Mouse (Mus musculus) heart, embryonic 12.5 days (tissue): ENCODE measurements around the gene Stx12. TPM values are rescaled to one million over a fixed set of nuclear protein-coding genes. Genes with fewer than 3 reads are reported as not detected.
A peak's percentile ranks its signal among the peaks of the same experiment; 100 is the strongest.

Experiments
- ATAC-seq: fragments of 200-750 bp; cut with Nextera tagmentation; 2 replicates; pipeline ENCODE4 v1.8.0; 2017; ENCODE audit warnings: moderate TSS enrichment, moderate library complexity; ENCODE audit not compliant: insufficient number of reproducible peaks, low FRiP score
- H3K27ac ChIP-seq: fragments of 300-500 bp; sonication (generic); 2 replicates; pipeline ENCODE4 v1.5.1; 2016; ENCODE audit warnings: mild to moderate bottlenecking, moderate library complexity; ENCODE audit not compliant: poor library complexity, severe bottlenecking
- H3K27me3 ChIP-seq: fragments of 300-500 bp; sonication (generic); replicated peaks from 2 replicates; pipeline ENCODE4 v1.6.1; 2016; ENCODE audit warnings: mild to moderate bottlenecking, moderate library complexity
- H3K36me3 ChIP-seq: fragments of 300-500 bp; sonication (generic); 2 replicates; pipeline ENCODE4 v1.6.1; 2016; ENCODE audit warnings: mild to moderate bottlenecking, moderate library complexity
- H3K4me1 ChIP-seq: fragments of 300-500 bp; sonication (generic); replicated peaks from 2 replicates; pipeline ENCODE4 v1.6.1; 2016; ENCODE audit warnings: mild to moderate bottlenecking
- H3K4me2 ChIP-seq: fragments of 300-500 bp; sonication (generic); 2 replicates; pipeline ENCODE4 v1.6.1; 2016; ENCODE audit warnings: mild to moderate bottlenecking, moderate library complexity
- H3K4me3 ChIP-seq: fragments of 300-500 bp; sonication (generic); 2 replicates; pipeline ENCODE4 v1.5.1; 2016; ENCODE audit warnings: mild to moderate bottlenecking
- H3K9ac ChIP-seq: fragments of 300-500 bp; sonication (generic); 2 replicates; pipeline ENCODE4 v1.6.1; 2016; ENCODE audit warnings: mild to moderate bottlenecking, moderate library complexity
- H3K9me3 ChIP-seq: fragments of 300-500 bp; sonication (generic); replicated peaks from 2 replicates; pipeline ENCODE4 v1.6.1; 2016; ENCODE audit warnings: mild to moderate bottlenecking, moderate library complexity
- WGBS: fragments of 180-500 bp; shearing (Covaris S2); methylation state at CpG from one replicate; pipeline ENCODE4 v1.1.7; 2016; 5-methylcytosine and 5-hydroxymethylcytosine counted together
- polyA plus RNA-seq: library from polyadenylated mRNA; unstranded; fragments of >200 nt; fragmentation: Nextera tagmentation; extraction: Ambion mirVana; gene quantifications from 2 replicates; pipeline ENCODE4 v1.2.1, GENCODE M21; 2016

The Stx12 gene
- polyA plus RNA-seq, 1 experiment from 2014 or later = 60.9 TPM

DNA sequence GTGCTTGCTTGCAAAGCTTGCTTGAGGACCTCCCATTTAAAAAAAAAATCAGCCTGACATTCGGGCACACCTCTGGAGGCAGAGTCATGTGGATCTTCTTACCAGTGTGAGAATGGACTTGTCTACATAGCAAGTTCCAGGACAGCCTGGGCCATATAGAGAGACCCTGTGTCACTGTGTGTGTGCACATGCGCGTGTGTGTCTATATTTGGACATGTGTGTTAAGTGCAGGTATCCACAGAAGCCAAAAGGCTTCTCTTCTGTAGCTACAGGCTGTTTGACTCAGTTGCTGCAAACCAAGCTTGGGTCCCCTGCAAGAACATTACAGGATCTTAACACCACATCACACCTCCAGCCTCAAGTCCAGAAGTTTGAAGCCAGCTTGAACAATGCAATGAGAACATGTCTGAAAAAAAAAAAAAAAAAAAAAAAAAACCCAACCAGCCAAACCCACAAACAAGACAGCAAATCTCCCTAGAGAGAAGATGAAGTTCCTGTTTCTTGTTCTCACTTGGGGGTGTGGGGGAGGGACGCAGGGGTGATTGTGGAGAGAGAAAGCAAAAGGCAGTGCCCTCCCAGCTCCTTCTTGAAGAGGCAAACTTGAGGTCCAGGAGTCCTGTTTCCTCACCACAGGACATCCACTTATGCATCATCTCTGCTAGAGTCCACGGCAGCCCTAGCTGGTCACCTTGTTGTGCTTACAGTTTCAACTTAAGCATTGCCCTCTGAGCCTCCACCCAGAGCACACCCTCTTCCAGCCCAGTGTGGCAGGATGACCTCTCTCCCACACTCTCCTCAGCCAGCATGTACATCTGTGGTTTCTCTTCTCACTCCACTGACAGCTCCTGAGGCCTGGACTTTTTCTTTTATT is 76.3 kb downstream of the Stx12 start:
- H3K27me3 ChIP-seq = no peaks in the 10 kb centered on the region
- no peaks in the 10 kb centered on the region for H3K36me3 ChIP-seq
- peaks cover 10% of the 10 kb centered on the region for H3K9me3 ChIP-seq
- H3K4me3 ChIP-seq = no peak overlapping the region
- peaks cover 21% of the 10 kb centered on the region for H3K4me1 ChIP-seq
- H3K4me2 ChIP-seq = 0 out of 2 replicates have a peak overlapping the region, but pooled peaks have one; percentile 6
- H3K9ac ChIP-seq = no peak overlapping the region
- peak overlapping the region; percentile 5; the same call in 1 of the 2 replicates for H3K27ac ChIP-seq
- peak; percentile 84 for ATAC-seq
- WGBS = 51% methylated on average over 5 of the region's 5 CpGs

DNA sequence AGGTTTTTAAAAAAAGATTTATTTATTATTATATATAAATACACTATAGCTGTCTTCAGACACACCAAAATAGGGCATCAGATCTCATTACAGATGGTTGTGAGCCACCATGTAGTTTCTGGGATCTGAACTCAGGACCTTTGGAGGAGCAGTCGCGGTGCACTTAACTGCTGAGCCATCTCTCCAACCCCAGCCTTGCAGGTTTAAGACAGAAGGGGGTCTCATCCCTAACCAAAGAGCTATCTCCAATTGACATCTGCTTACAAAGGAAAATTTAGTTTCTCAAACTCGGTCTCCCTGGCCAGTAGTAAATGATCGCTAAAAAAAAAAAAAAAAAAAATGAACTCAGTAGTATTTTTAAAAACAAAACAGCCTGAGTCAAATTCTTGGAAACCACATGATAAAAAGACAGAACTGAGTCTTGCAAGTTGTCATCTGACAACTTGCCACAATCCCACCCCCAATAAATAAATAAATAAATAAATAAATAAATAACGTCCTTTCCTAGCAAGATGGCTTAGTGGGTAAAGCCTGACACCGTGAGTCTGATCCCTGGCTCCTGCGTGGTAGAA is 77.6 kb downstream of the Stx12 start:
- Histone ChIP-seq H3K36me3 (no peaks in the 10 kb centered on the region), H3K4me3 (no peak overlapping the region), H3K27me3 (no peaks in the 10 kb centered on the region), H3K27ac (no peak overlapping the region), H3K9me3 (peaks cover 10% of the 10 kb centered on the region), H3K4me1 (peaks cover 21% of the 10 kb centered on the region), H3K9ac (no peak overlapping the region), H3K4me2 (no peak overlapping the region)
- whole genome bisulfite sequencing = 86% methylated on average over 7 of the region's 7 CpGs
- no peak for ATAC-seq

DNA sequence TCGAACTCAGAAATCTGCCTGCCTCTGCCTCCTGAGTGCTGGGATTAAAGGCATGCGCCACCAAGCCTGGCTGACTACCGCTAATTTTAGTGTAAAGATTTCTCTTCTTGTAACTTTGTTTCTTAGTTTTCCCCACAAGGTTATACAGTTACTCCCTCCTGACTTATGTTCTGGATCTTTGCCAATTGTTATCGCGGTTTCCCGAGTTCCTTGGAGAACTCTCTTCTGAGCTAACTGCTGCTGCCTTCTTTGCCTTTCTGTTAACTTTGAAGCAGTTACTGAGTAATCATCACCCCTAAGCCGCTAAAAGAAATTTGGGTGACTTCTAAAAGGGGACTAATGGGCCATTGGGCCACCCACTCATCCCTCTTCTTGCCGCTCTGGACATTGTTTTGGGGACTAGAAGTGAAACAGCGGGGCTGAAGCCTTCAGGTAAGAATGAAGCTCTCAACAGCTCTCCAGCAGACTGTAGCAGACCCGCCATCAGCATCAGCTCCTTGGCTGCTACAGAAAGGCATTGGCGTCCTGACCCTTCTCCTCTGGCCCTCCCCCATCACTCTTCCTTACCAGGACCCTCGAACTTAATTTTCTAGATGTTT is 78.6 kb downstream of the Stx12 start:
- Histone ChIP-seq H3K4me2 (no peak overlapping the region), H3K4me3 (no peak overlapping the region), H3K4me1 (peaks cover 21% of the 10 kb centered on the region), H3K36me3 (no peaks in the 10 kb centered on the region), H3K9ac (no peak overlapping the region), H3K27ac (no peak overlapping the region), H3K9me3 (peaks cover 2% of the 10 kb centered on the region; the same call in 1 of the 2 replicates), H3K27me3 (no peaks in the 10 kb centered on the region)
- no peak for ATAC-seq
- 56% methylated on average over 12 of the region's 12 CpGs for WGBS

DNA sequence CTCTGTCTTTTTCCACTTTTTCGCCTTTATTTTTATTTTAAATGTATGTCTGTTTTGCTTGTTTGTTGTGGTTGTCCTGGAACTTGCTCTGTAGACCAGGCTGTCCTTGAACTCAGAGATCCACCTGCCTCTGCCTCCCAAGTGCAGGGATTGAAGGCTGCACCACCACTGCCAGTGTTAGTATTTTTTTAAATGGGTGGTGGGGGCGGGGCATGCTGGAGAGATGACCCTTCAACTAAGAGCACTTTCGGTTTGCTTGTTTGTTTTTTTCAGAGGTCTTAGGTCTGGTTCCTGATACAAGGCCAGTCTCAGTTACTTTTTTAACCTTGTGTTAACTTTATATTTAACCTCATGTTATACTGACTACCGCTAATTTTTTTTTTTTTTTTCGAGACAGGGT is 79.2 kb downstream of the Stx12 start:
- peaks cover 21% of the 10 kb centered on the region for H3K4me1 ChIP-seq
- no peak overlapping the region for H3K9ac ChIP-seq
- H3K9me3 ChIP-seq = no peaks in the 10 kb centered on the region
- H3K36me3 ChIP-seq = no peaks in the 10 kb centered on the region
- H3K4me2 ChIP-seq = no peak overlapping the region
- no peak overlapping the region for H3K27ac ChIP-seq
- WGBS = 74% methylated on average over 5 of the region's 5 CpGs
- no peaks in the 10 kb centered on the region for H3K27me3 ChIP-seq
- no peak for ATAC-seq
- H3K4me3 ChIP-seq = no peak overlapping the region

DNA sequence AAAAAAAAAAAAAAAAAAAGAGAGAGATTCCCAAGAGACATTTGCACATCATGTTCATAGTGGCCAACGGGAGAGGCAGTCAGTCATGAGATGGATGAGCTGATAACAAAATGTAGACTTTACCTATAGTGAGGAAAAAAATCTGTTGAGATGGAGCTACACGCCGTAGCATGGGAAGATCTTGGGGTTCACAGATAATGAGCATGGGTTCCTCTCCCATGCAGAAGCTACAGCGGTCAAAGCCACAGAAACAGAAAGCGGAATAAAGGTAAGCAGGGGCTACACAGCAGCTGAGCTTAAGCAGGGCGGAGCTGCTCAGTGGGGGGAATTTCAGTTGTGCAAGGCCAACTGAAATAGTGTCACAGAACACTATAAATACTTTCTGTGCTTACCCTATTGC is 80.0 kb downstream of the Stx12 start:
- H3K27me3 ChIP-seq = no peaks in the 10 kb centered on the region
- H3K36me3 ChIP-seq = no peaks in the 10 kb centered on the region
- no peak overlapping the region for H3K4me3 ChIP-seq
- peaks cover 17% of the 10 kb centered on the region for H3K4me1 ChIP-seq
- no peak overlapping the region for H3K27ac ChIP-seq
- no peak for ATAC-seq
- WGBS = 84% methylated on average over 6 of the region's 6 CpGs
- H3K4me2 ChIP-seq = no peak overlapping the region
- H3K9ac ChIP-seq = no peak overlapping the region
- H3K9me3 ChIP-seq = no peaks in the 10 kb centered on the region

DNA sequence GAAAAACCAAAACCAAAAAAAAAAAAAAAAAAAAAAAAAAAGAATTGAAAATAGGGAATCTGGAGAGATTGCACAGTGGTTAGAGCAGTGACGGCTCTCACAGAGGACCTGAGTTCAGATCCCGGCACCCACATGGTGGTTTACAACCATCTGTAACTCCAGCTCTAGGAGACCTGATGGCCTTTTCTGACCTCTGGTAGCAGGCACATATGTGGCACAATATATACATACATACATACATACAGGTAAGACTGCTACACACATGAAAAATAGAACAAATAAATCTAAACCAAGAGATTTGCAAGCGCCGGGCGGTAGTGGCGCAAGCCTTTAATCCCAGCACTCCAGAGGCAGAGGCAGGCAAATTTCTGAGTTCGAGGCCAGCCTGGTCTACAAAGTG is 80.4 kb downstream of the Stx12 start:
- H3K4me3 ChIP-seq = no peak overlapping the region
- H3K9me3 ChIP-seq = no peaks in the 10 kb centered on the region
- no peak overlapping the region for H3K9ac ChIP-seq
- no peaks in the 10 kb centered on the region for H3K36me3 ChIP-seq
- no peak overlapping the region for H3K4me2 ChIP-seq
- ATAC-seq = no peak
- peaks cover 15% of the 10 kb centered on the region for H3K4me1 ChIP-seq
- 93% methylated on average over 7 of the region's 7 CpGs for WGBS
- no peak overlapping the region for H3K27ac ChIP-seq
- no peaks in the 10 kb centered on the region for H3K27me3 ChIP-seq

Other genes with a start within 250 kb of the Stx12 start
- gene Eya3, start 245.5 kb downstream of the Stx12 start, polyA plus RNA-seq = 23.5 and 23.9 TPM in 2 replicates
- gene Xkr8, start 152.0 kb downstream of the Stx12 start, polyA plus RNA-seq = 5.2 and 5.5 TPM in 2 replicates
- gene Smpdl3b, start 127.3 kb downstream of the Stx12 start, polyA plus RNA-seq = 6.5 and 6.9 TPM in 2 replicates
- 85.0 and 87.4 TPM in 2 replicates for gene Rpa2, start 116.2 kb downstream of the Stx12 start, polyA plus RNA-seq
- gene Themis2, start 88.1 kb downstream of the Stx12 start, polyA plus RNA-seq = 0.50 TPM in 2 replicates
- 28.6 and 30.0 TPM in 2 replicates for gene Ppp1r8, start 41.3 kb downstream of the Stx12 start, polyA plus RNA-seq
- 25.9 and 29.0 TPM in 2 replicates for gene Fam76a, start 38.0 kb upstream of the Stx12 start, polyA plus RNA-seq
- 0.19 and 0.23 TPM in 2 replicates for gene Fgr, start 89.6 kb upstream of the Stx12 start, polyA plus RNA-seq
- gene Ahdc1, start 126.8 kb upstream of the Stx12 start, polyA plus RNA-seq = 11.6 and 11.7 TPM in 2 replicates
- gene Wasf2, start 246.0 kb upstream of the Stx12 start, polyA plus RNA-seq = 68.5 and 70.1 TPM in 2 replicates